ENCODE assay signal across 8 mouse cellular contexts in genomic region chr4:43656339-43657109, GRCm38 (mm10). TPM values are rescaled to one million over a fixed set of nuclear protein-coding genes. Genes with fewer than 3 reads are reported as not detected.
DNase-seq lines count a peak whose midpoint lies in the region; ATAC-seq and TF ChIP-seq lines count a peak whose summit lies in the region.

Gene Hint2, minus strand, starts transcription at chr4:43656466.

- H3K27ac ChIP-seq in forebrain, embryonic 16.5 days (ENCODE audit: low read length) = peak within 1 kb of the TSS; percentile 92
- peak within 1 kb of the TSS; percentile 98 for H3K27ac ChIP-seq in layer of hippocampus, adult 2 months
- peak within 1 kb of the TSS; percentile 85 for H3K27ac ChIP-seq in lung, embryonic 14.5 days (ENCODE audit: low read depth)
- H3K27ac ChIP-seq in olfactory bulb, adult 2 months (ENCODE audit: insufficient read depth, low read depth, low read length) = peak within 1 kb of the TSS; percentile 89
- H3K27ac ChIP-seq in thymus, adult 2 months (ENCODE audit: control insufficient read depth, insufficient read depth, low read length) = peak within 1 kb of the TSS; percentile 67; the same call in 1 of the 2 replicates

- peaks cover 30% of the 10 kb centered on the region for H3K27me3 ChIP-seq in G1E (ENCODE audit: insufficient read depth, low read length)
- peaks cover 5% of the 10 kb centered on the region; the same call in 1 of the 2 replicates for H3K27me3 ChIP-seq in forebrain, embryonic 16.5 days (replicated peaks; ENCODE audit: control insufficient read depth, insufficient read depth, low read length)
- H3K27me3 ChIP-seq in lung, embryonic 14.5 days (ENCODE audit: insufficient read depth, low read length) = no peaks in the 10 kb centered on the region
- H3K27me3 ChIP-seq in thymus, adult 2 months (ENCODE audit: control insufficient read depth, insufficient read depth, low read length) = no peaks in the 10 kb centered on the region

- TF ChIP-seq CTCF in G1E (IDR thresholded peaks at IDR 0.05; ENCODE audit: low read depth, low read length) = no peak
- no peak; the same call in 1 of the 2 replicates for TF ChIP-seq CTCF in layer of hippocampus, adult 2 months (conservative IDR thresholded peaks at IDR 0.05)
- TF ChIP-seq CTCF in lung, embryonic 14.5 days (IDR thresholded peaks at IDR 0.05; ENCODE audit: low read depth) = 0 out of 2 replicates have a peak, but pooled peaks have one; percentile 3
- TF ChIP-seq CTCF in olfactory bulb, adult 2 months (IDR thresholded peaks at IDR 0.05; ENCODE audit: insufficient read depth, low read depth, low read length) = no peak
- no peak; the same call in 1 of the 2 replicates for TF ChIP-seq CTCF in thymus, adult 2 months (IDR thresholded peaks at IDR 0.05; ENCODE audit: borderline replicate concordance, control insufficient read depth, extremely low read depth, insufficient read depth, low read length, poor library complexity)

- H3K4me3 ChIP-seq in G1E (ENCODE audit: low read depth, low read length) = peak within 1 kb of the TSS; percentile 90
- H3K4me3 ChIP-seq in forebrain, embryonic 16.5 days (replicated peaks; ENCODE audit: low read length) = peak within 1 kb of the TSS; percentile 81
- peak within 1 kb of the TSS; percentile 89 for H3K4me3 ChIP-seq in layer of hippocampus, adult 2 months
- peak within 1 kb of the TSS; percentile 79 for H3K4me3 ChIP-seq in lung, embryonic 14.5 days (ENCODE audit: low read depth, low read length)
- peak within 1 kb of the TSS; percentile 74 for H3K4me3 ChIP-seq in olfactory bulb, adult 2 months (ENCODE audit: insufficient read depth, low read depth, low read length)
- peak within 1 kb of the TSS; percentile 96 for H3K4me3 ChIP-seq in thymus, adult 2 months (ENCODE audit: control insufficient read depth, insufficient read depth, low read length)

- peaks cover 9% of the 10 kb centered on the region for H3K36me3 ChIP-seq in G1E (replicated peaks)
- H3K36me3 ChIP-seq in forebrain, embryonic 16.5 days (ENCODE audit: control insufficient read depth, insufficient read depth) = no peaks in the 10 kb centered on the region
- no peaks in the 10 kb centered on the region for H3K36me3 ChIP-seq in lung, embryonic 14.5 days (ENCODE audit: insufficient read depth)
- no peaks in the 10 kb centered on the region for H3K36me3 ChIP-seq in thymus, adult 2 months (ENCODE audit: control insufficient read depth, insufficient read depth, low read length)

- DNase-seq in G1E (ENCODE audit: low spot score) = peak; percentile 100
- peak; percentile 95 to 100 for DNase-seq in cerebellum, adult 18-20 months
- DNase-seq in heart, postnatal 36 days = peak; percentile 88 to 92
- peak; percentile 93 to 97 for DNase-seq in layer of hippocampus, adult 2 months (ENCODE audit: low spot score in 2 of 2)
- peak; percentile 98 for DNase-seq in lung, embryonic 14.5 days
- peak; percentile 94 for DNase-seq in thymus, adult 2 months

- under 1% methylated on average over 34 of the region's 34 CpGs for WGBS in forebrain, embryonic 16.5 days
- WGBS in lung, embryonic 14.5 days = 1% methylated on average over 34 of the region's 34 CpGs
- WGBS in olfactory bulb, adult 2 months = under 1% methylated on average over 34 of the region's 34 CpGs
- WGBS in thymus, adult 2 months = under 1% methylated on average over 33 of the region's 34 CpGs

- H3K9me3 ChIP-seq in G1E (replicated peaks) = no peaks in the 10 kb centered on the region
- H3K9me3 ChIP-seq in forebrain, embryonic 16.5 days (ENCODE audit: control insufficient read depth, low read length) = no peaks in the 10 kb centered on the region
- no peaks in the 10 kb centered on the region for H3K9me3 ChIP-seq in lung, embryonic 14.5 days (ENCODE audit: low read depth, low read length)

- ATAC-seq in G1E (ENCODE audit: extremely low read depth, insufficient number of reproducible peaks, low FRiP score, poor library complexity, severe bottlenecking) = peak; percentile 91
- peak; percentile 98 for ATAC-seq in forebrain, embryonic 16.5 days
- peak; percentile 98 for ATAC-seq in lung, embryonic 14.5 days (ENCODE audit: insufficient read depth)

- TF ChIP-seq POLR2A in olfactory bulb, adult 2 months (IDR thresholded peaks at IDR 0.05; ENCODE audit: insufficient read depth, low read depth, low read length) = peak; percentile 98
- peak; percentile 63; the same call in 1 of the 2 replicates for TF ChIP-seq POLR2A in thymus, adult 2 months (IDR thresholded peaks at IDR 0.05; ENCODE audit: control insufficient read depth, extremely low read depth, insufficient read depth, low read length, poor library complexity)

- peak within 1 kb of the TSS; percentile 91 for H3K4me2 ChIP-seq in forebrain, embryonic 16.5 days (ENCODE audit: low read length)
- H3K4me2 ChIP-seq in lung, embryonic 14.5 days = peak within 1 kb of the TSS; percentile 89

- peaks cover 15% of the 10 kb centered on the region for H3K4me1 ChIP-seq in G1E (ENCODE audit: insufficient read depth, low read depth, low read length)
- peaks cover 8% of the 10 kb centered on the region for H3K4me1 ChIP-seq in forebrain, embryonic 16.5 days (replicated peaks; ENCODE audit: control insufficient read depth, insufficient read depth, low read length)
- H3K4me1 ChIP-seq in lung, embryonic 14.5 days (ENCODE audit: insufficient read depth) = no peaks in the 10 kb centered on the region
- peaks cover 9% of the 10 kb centered on the region; the same call in 1 of the 2 replicates for H3K4me1 ChIP-seq in olfactory bulb, adult 2 months (ENCODE audit: control insufficient read depth, insufficient read depth, low read length)
- H3K4me1 ChIP-seq in thymus, adult 2 months (replicated peaks; ENCODE audit: control insufficient read depth, insufficient read depth, low read length) = peaks cover 4% of the 10 kb centered on the region

- peak within 1 kb of the TSS; percentile 92 for H3K9ac ChIP-seq in forebrain, embryonic 16.5 days (replicated peaks; ENCODE audit: low read depth, low read length)
- peak within 1 kb of the TSS; percentile 80 for H3K9ac ChIP-seq in lung, embryonic 14.5 days

- intact Hi-C loops in heart, postnatal 36 days (cut with DNase I) = loop anchor here (5.0 kb wide), 1 partner anchor 74 kb away; the partner anchor contains the start of gene Msmp

RNA-seq across cellular contexts. Expression of gene Hint2, which starts in this region (rescaled TPM):
- 16.2 and 18.7 TPM in 2 replicates for total RNA-seq in G1E (2014; fragmentation: Nextera tagmentation)
- total RNA-seq in G1E (2017) = 58.3 and 63.1 TPM in 2 replicates
- 42.4 and 50.2 TPM in 2 replicates for polyA plus RNA-seq in G1E (2012)
- 61.1 and 66.3 TPM in 2 replicates for polyA plus RNA-seq in forebrain, embryonic 16.5 days (2015; fragmentation: Nextera tagmentation; extraction: Ambion mirVana)
- 100 to 1,000 TPM; 131 to 152 TPM for total RNA-seq in heart, postnatal 36 days (2021)
- total RNA-seq in layer of hippocampus, adult 2 months (2021) = 10 to 100 TPM; 31.4 to 32.9 TPM
- polyA plus RNA-seq in lung, embryonic 14.5 days (2014; fragmentation: Nextera tagmentation; extraction: Ambion mirVana) = 84.0 and 97.7 TPM in 2 replicates
- polyA plus RNA-seq in olfactory bulb, adult 2 months (2012; ENCODE audit: insufficient read depth, insufficient read length, low replicate concordance, missing spikeins) = not detected in 2 replicates
- 28.8 and 41.5 TPM in 2 replicates for polyA plus RNA-seq in thymus, adult 2 months (2012; rRNA removed)

Comparison
In these comparisons a context has a peak if more than half of its experiments do, and no peak if none do; other contexts are left out.
1. Peak in every context shown above with its lines: DNase-seq, ATAC-seq, H3K4me3 ChIP-seq and H3K27ac ChIP-seq.
2. RNA of gene Hint2 (polyA plus RNA-seq): 84.0 to 97.7 TPM in lung, embryonic 14.5 days, 61.1 to 66.3 TPM in forebrain, embryonic 16.5 days, 42.4 to 50.2 TPM in G1E and 28.8 to 41.5 TPM in thymus, adult 2 months; not detected in olfactory bulb, adult 2 months; every median in the first group is over 10 times any median in the second.